Mouse (Mus musculus) forebrain, embryonic 12.5 days (tissue): ENCODE data around the gene Spz1. TPM values are rescaled to one million over a fixed set of nuclear protein-coding genes. Genes with fewer than 3 reads are reported as not detected.
A peak's percentile ranks its signal among the peaks of the same experiment; 100 is the strongest.

Experiments used
- ATAC-seq: fragments of 200-750 bp; cut with Nextera tagmentation; 2 replicates; pipeline ENCODE4 v1.8.0; 2017; ENCODE audit warnings: moderate TSS enrichment; ENCODE audit not compliant: low FRiP score
- H3K27ac ChIP-seq: fragments of 300-500 bp; sonication (generic); 2 replicates; pipeline ENCODE4 v1.5.1; 2016; ENCODE audit warnings: mild to moderate bottlenecking
- H3K27me3 ChIP-seq: fragments of 300-500 bp; sonication (generic); 2 replicates; pipeline ENCODE4 v1.6.1; 2016; ENCODE audit warnings: mild to moderate bottlenecking
- H3K36me3 ChIP-seq: fragments of 300-500 bp; sonication (generic); replicated peaks from 2 replicates; pipeline ENCODE4 v1.6.1; 2016; ENCODE audit warnings: mild to moderate bottlenecking
- H3K4me1 ChIP-seq: fragments of 300-500 bp; sonication (generic); 2 replicates; pipeline ENCODE4 v1.6.1; 2016
- H3K4me2 ChIP-seq: fragments of 300-500 bp; sonication (generic); 2 replicates; pipeline ENCODE4 v1.6.1; 2016; ENCODE audit warnings: mild to moderate bottlenecking, moderate library complexity
- H3K4me3 ChIP-seq: fragments of 300-500 bp; sonication (generic); replicated peaks from 2 replicates; pipeline ENCODE4 v1.5.1; 2016; ENCODE audit warnings: mild to moderate bottlenecking
- H3K9ac ChIP-seq: fragments of 300-500 bp; sonication (generic); 2 replicates; pipeline ENCODE4 v1.6.1; 2016; ENCODE audit warnings: mild to moderate bottlenecking
- H3K9me3 ChIP-seq: fragments of 300-500 bp; sonication (generic); 2 replicates; pipeline ENCODE4 v1.6.1; 2016
- WGBS: fragments of 180-500 bp; shearing (Covaris S2); methylation state at CpG from one replicate; pipeline ENCODE4 v1.1.7; 2016; 5-methylcytosine and 5-hydroxymethylcytosine counted together
- polyA plus RNA-seq: library from polyadenylated mRNA; unstranded; fragments of >200 nt; fragmentation: Nextera tagmentation; extraction: Ambion mirVana; gene quantifications from 2 replicates; pipeline ENCODE4 v1.2.1, GENCODE M21; 2016

Gene Spz1
- polyA plus RNA-seq, 1 experiment from 2014 or later, result not detected

- H3K4me2 ChIP-seq, result no peak overlapping the region
- ATAC-seq, result peak; percentile 2; the same call in 1 of the 2 replicates
- no peaks in the 10 kb centered on the region for H3K27me3 ChIP-seq
- no peak overlapping the region for H3K9ac ChIP-seq
- no peaks in the 10 kb centered on the region for H3K36me3 ChIP-seq
- H3K4me1 ChIP-seq, result peaks cover 30% of the 10 kb centered on the region
- 19% methylated on average over 3 of the region's 3 CpGs for WGBS
- peak overlapping the region; percentile 61; the same call in 1 of the 2 replicates for H3K27ac ChIP-seq
- no peak overlapping the region for H3K4me3 ChIP-seq
- H3K9me3 ChIP-seq, result no peaks in the 10 kb centered on the region
Measured at GRCm38 (mm10) chr13:92593731-92594396, 17.9 kb upstream of the Spz1 start.

- H3K27ac ChIP-seq, result no peak overlapping the region
- no peaks in the 10 kb centered on the region for H3K36me3 ChIP-seq
- 21% methylated on average over 12 of the region's 12 CpGs for WGBS
- H3K27me3 ChIP-seq, result no peaks in the 10 kb centered on the region
- H3K4me1 ChIP-seq, result peaks cover 30% of the 10 kb centered on the region
- no peak for ATAC-seq
- no peak overlapping the region for H3K9ac ChIP-seq
- H3K9me3 ChIP-seq, result no peaks in the 10 kb centered on the region
- H3K4me3 ChIP-seq, result no peak overlapping the region
- no peak overlapping the region for H3K4me2 ChIP-seq
Measured at GRCm38 (mm10) chr13:92592786-92593635, 17.0 kb upstream of the Spz1 start.

GRCm38 (mm10) chr13:92592268-92592785, 16.4 kb upstream of the Spz1 start:
- H3K27me3 ChIP-seq, result no peaks in the 10 kb centered on the region
- H3K4me2 ChIP-seq, result no peak overlapping the region
- no peak overlapping the region for H3K27ac ChIP-seq
- peaks cover 30% of the 10 kb centered on the region for H3K4me1 ChIP-seq
- no peaks in the 10 kb centered on the region for H3K36me3 ChIP-seq
- no peak overlapping the region for H3K9ac ChIP-seq
- ATAC-seq, result no peak
- H3K4me3 ChIP-seq, result no peak overlapping the region
- no peaks in the 10 kb centered on the region for H3K9me3 ChIP-seq
- WGBS, result 26% methylated on average over 5 of the region's 5 CpGs

GRCm38 (mm10) chr13:92591225-92591624, 15.3 kb upstream of the Spz1 start:
- no peaks in the 10 kb centered on the region for H3K36me3 ChIP-seq
- no peak for ATAC-seq
- H3K9me3 ChIP-seq, result no peaks in the 10 kb centered on the region
- no peak overlapping the region for H3K4me3 ChIP-seq
- peaks cover 30% of the 10 kb centered on the region for H3K4me1 ChIP-seq
- H3K27me3 ChIP-seq, result no peaks in the 10 kb centered on the region
- H3K27ac ChIP-seq, result no peak overlapping the region
- H3K4me2 ChIP-seq, result no peak overlapping the region
- no peak overlapping the region for H3K9ac ChIP-seq
- WGBS, result 32% methylated on average over 3 of the region's 3 CpGs

GRCm38 (mm10) chr13:92589255-92589654, 13.3 kb upstream of the Spz1 start:
- Histone ChIP-seq H3K27ac (no peak overlapping the region), H3K4me1 (peaks cover 23% of the 10 kb centered on the region), H3K9me3 (no peaks in the 10 kb centered on the region), H3K36me3 (no peaks in the 10 kb centered on the region), H3K27me3 (no peaks in the 10 kb centered on the region), H3K9ac (no peak overlapping the region), H3K4me3 (no peak overlapping the region), H3K4me2 (no peak overlapping the region)
- no peak for ATAC-seq

GRCm38 (mm10) chr13:92588704-92589103, 12.7 kb upstream of the Spz1 start:
- WGBS, result 82% methylated on average over 3 of the region's 3 CpGs
- Histone ChIP-seq H3K4me3 (no peak overlapping the region), H3K27ac (no peak overlapping the region), H3K4me1 (peaks cover 17% of the 10 kb centered on the region), H3K9me3 (no peaks in the 10 kb centered on the region), H3K9ac (no peak overlapping the region), H3K4me2 (no peak overlapping the region), H3K27me3 (no peaks in the 10 kb centered on the region), H3K36me3 (no peaks in the 10 kb centered on the region)
- no peak for ATAC-seq

GRCm38 (mm10) chr13:92584094-92584717, 8.2 kb upstream of the Spz1 start:
- Histone ChIP-seq H3K27ac (no peak overlapping the region), H3K27me3 (no peaks in the 10 kb centered on the region), H3K4me2 (no peak overlapping the region), H3K9me3 (no peaks in the 10 kb centered on the region), H3K9ac (no peak overlapping the region), H3K4me1 (no peaks in the 10 kb centered on the region), H3K36me3 (no peaks in the 10 kb centered on the region), H3K4me3 (no peak overlapping the region)
- ATAC-seq, result no peak
- WGBS, result 72% methylated on average over 8 of the region's 8 CpGs

GRCm38 (mm10) chr13:92580220-92581043, 4.5 kb upstream of the Spz1 start:
- 37% methylated on average over 10 of the region's 10 CpGs for WGBS
- no peaks in the 10 kb centered on the region for H3K36me3 ChIP-seq
- H3K27ac ChIP-seq, result no peak overlapping the region
- H3K4me1 ChIP-seq, result peaks cover 6% of the 10 kb centered on the region; the same call in 1 of the 2 replicates
- H3K4me2 ChIP-seq, result no peak overlapping the region
- no peak overlapping the region for H3K9ac ChIP-seq
- peak; percentile 36; the same call in 1 of the 2 replicates for ATAC-seq
- H3K4me3 ChIP-seq, result no peak overlapping the region
- H3K9me3 ChIP-seq, result no peaks in the 10 kb centered on the region
- no peaks in the 10 kb centered on the region for H3K27me3 ChIP-seq

GRCm38 (mm10) chr13:92578210-92578609, 2.2 kb upstream of the Spz1 start:
- no peaks in the 10 kb centered on the region for H3K27me3 ChIP-seq
- ATAC-seq, result no peak
- H3K9ac ChIP-seq, result no peak overlapping the region
- no peak overlapping the region for H3K4me3 ChIP-seq
- H3K4me2 ChIP-seq, result no peak overlapping the region
- H3K9me3 ChIP-seq, result no peaks in the 10 kb centered on the region
- no peak overlapping the region for H3K27ac ChIP-seq
- H3K36me3 ChIP-seq, result no peaks in the 10 kb centered on the region
- WGBS, result 82% methylated on average over 4 of the region's 4 CpGs
- peaks cover 6% of the 10 kb centered on the region; the same call in 1 of the 2 replicates for H3K4me1 ChIP-seq

GRCm38 (mm10) chr13:92576688-92577087, 716 bp upstream of the Spz1 start:
- Histone ChIP-seq H3K27ac (no peak overlapping the region), H3K4me1 (peaks cover 6% of the 10 kb centered on the region; the same call in 1 of the 2 replicates), H3K9ac (no peak overlapping the region), H3K9me3 (no peaks in the 10 kb centered on the region), H3K4me2 (no peak overlapping the region), H3K4me3 (no peak overlapping the region), H3K36me3 (no peaks in the 10 kb centered on the region), H3K27me3 (no peaks in the 10 kb centered on the region)
- 52% methylated on average over 6 of the region's 6 CpGs for WGBS
- no peak for ATAC-seq

GRCm38 (mm10) chr13:92559429-92559828, 16.5 kb downstream of the Spz1 start:
- no peaks in the 10 kb centered on the region for H3K9me3 ChIP-seq
- WGBS, result 86% methylated on average over 5 of the region's 5 CpGs

More at GRCm38 (mm10) chr13:92559429-92559828, 16.5 kb downstream of the Spz1 start:
- H3K4me3 ChIP-seq, result no peak overlapping the region
- no peak overlapping the region for H3K4me2 ChIP-seq
- H3K27me3 ChIP-seq, result no peaks in the 10 kb centered on the region
- no peak overlapping the region for H3K9ac ChIP-seq
- H3K36me3 ChIP-seq, result no peaks in the 10 kb centered on the region
- H3K4me1 ChIP-seq, result peaks cover 17% of the 10 kb centered on the region
- ATAC-seq, result no peak
- no peak overlapping the region for H3K27ac ChIP-seq
